Mouse (Mus musculus) heart, embryonic 12.5 days (tissue): ENCODE data around the gene Egr2. TPM values are rescaled to one million over a fixed set of nuclear protein-coding genes. Genes with fewer than 3 reads are reported as not detected.
A peak's percentile ranks its signal among the peaks of the same experiment; 100 is the strongest.

ENCODE experiments used
- ATAC-seq: fragments of 200-750 bp; cut with Nextera tagmentation; 2 replicates; pipeline ENCODE4 v1.8.0; 2017; ENCODE audit warnings: moderate TSS enrichment, moderate library complexity; ENCODE audit not compliant: insufficient number of reproducible peaks, low FRiP score
- H3K27ac ChIP-seq: fragments of 300-500 bp; sonication (generic); 2 replicates; pipeline ENCODE4 v1.5.1; 2016; ENCODE audit warnings: mild to moderate bottlenecking, moderate library complexity; ENCODE audit not compliant: poor library complexity, severe bottlenecking
- H3K27me3 ChIP-seq: fragments of 300-500 bp; sonication (generic); replicated peaks from 2 replicates; pipeline ENCODE4 v1.6.1; 2016; ENCODE audit warnings: mild to moderate bottlenecking, moderate library complexity
- H3K36me3 ChIP-seq: fragments of 300-500 bp; sonication (generic); 2 replicates; pipeline ENCODE4 v1.6.1; 2016; ENCODE audit warnings: mild to moderate bottlenecking, moderate library complexity
- H3K4me1 ChIP-seq: fragments of 300-500 bp; sonication (generic); replicated peaks from 2 replicates; pipeline ENCODE4 v1.6.1; 2016; ENCODE audit warnings: mild to moderate bottlenecking
- H3K4me2 ChIP-seq: fragments of 300-500 bp; sonication (generic); 2 replicates; pipeline ENCODE4 v1.6.1; 2016; ENCODE audit warnings: mild to moderate bottlenecking, moderate library complexity
- H3K4me3 ChIP-seq: fragments of 300-500 bp; sonication (generic); 2 replicates; pipeline ENCODE4 v1.5.1; 2016; ENCODE audit warnings: mild to moderate bottlenecking
- H3K9ac ChIP-seq: fragments of 300-500 bp; sonication (generic); 2 replicates; pipeline ENCODE4 v1.6.1; 2016; ENCODE audit warnings: mild to moderate bottlenecking, moderate library complexity
- H3K9me3 ChIP-seq: fragments of 300-500 bp; sonication (generic); replicated peaks from 2 replicates; pipeline ENCODE4 v1.6.1; 2016; ENCODE audit warnings: mild to moderate bottlenecking, moderate library complexity
- WGBS: fragments of 180-500 bp; shearing (Covaris S2); methylation state at CpG from one replicate; pipeline ENCODE4 v1.1.7; 2016; 5-methylcytosine and 5-hydroxymethylcytosine counted together
- polyA plus RNA-seq: library from polyadenylated mRNA; unstranded; fragments of >200 nt; fragmentation: Nextera tagmentation; extraction: Ambion mirVana; gene quantifications from 2 replicates; pipeline ENCODE4 v1.2.1, GENCODE M21; 2016

Egr2 gene
- polyA plus RNA-seq, 1 experiment from 2014 or later = 0.88 TPM

DNA sequence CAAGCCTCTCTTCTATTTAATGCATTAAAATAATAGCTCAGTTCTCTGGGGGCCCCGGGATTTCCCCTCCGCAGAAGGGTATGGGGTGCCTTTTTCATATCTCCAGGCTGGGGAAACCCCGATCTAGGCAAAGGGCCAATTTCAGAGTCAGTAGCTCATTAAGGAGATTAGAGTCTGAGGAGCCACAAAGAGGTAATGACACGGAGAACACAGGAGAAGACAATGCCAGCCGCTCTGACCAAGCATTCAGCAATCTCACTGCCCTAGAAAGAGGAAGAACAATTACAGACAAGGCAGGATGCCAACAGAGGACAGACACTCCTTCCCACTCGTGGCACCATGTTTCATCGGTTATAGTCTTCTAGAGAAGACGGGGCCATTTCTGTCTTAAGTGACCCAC lies 30.8 kb downstream of the Egr2 start:
- H3K27me3 ChIP-seq = no peaks in the 10 kb centered on the region
- H3K36me3 ChIP-seq = no peaks in the 10 kb centered on the region
- ATAC-seq = no peak
- H3K4me3 ChIP-seq = no peak overlapping the region
- H3K9ac ChIP-seq = no peak overlapping the region
- H3K27ac ChIP-seq = no peak overlapping the region
- WGBS = 67% methylated on average over 8 of the region's 8 CpGs
- no peak overlapping the region for H3K4me2 ChIP-seq
- H3K9me3 ChIP-seq = no peaks in the 10 kb centered on the region
- H3K4me1 ChIP-seq = no peaks in the 10 kb centered on the region

- Histone ChIP-seq H3K27ac (no peak overlapping the region), H3K4me2 (no peak overlapping the region), H3K36me3 (no peaks in the 10 kb centered on the region), H3K9ac (no peak overlapping the region), H3K9me3 (no peaks in the 10 kb centered on the region), H3K27me3 (no peaks in the 10 kb centered on the region), H3K4me3 (no peak overlapping the region), H3K4me1 (peaks cover 11% of the 10 kb centered on the region; the same call in 1 of the 2 replicates)
- ATAC-seq = no peak
- 51% methylated on average over 7 of the region's 7 CpGs for WGBS
These were observed 34.3 kb downstream of the Egr2 start for GRCm38 (mm10) chr10:67569539-67569938.

- no peak overlapping the region for H3K4me3 ChIP-seq
- H3K27me3 ChIP-seq = no peaks in the 10 kb centered on the region
- H3K36me3 ChIP-seq = no peaks in the 10 kb centered on the region
- 41% methylated on average over 14 of the region's 14 CpGs for WGBS
- H3K27ac ChIP-seq = no peak overlapping the region
- 0 out of 2 replicates have a peak overlapping the region, but pooled peaks have one; percentile 6 for H3K4me2 ChIP-seq
- H3K9me3 ChIP-seq = no peaks in the 10 kb centered on the region
- ATAC-seq = no peak
- H3K9ac ChIP-seq = no peak overlapping the region
- peaks cover 11% of the 10 kb centered on the region; the same call in 1 of the 2 replicates for H3K4me1 ChIP-seq
These were observed 36.2 kb downstream of the Egr2 start for GRCm38 (mm10) chr10:67571443-67571842.

DNA sequence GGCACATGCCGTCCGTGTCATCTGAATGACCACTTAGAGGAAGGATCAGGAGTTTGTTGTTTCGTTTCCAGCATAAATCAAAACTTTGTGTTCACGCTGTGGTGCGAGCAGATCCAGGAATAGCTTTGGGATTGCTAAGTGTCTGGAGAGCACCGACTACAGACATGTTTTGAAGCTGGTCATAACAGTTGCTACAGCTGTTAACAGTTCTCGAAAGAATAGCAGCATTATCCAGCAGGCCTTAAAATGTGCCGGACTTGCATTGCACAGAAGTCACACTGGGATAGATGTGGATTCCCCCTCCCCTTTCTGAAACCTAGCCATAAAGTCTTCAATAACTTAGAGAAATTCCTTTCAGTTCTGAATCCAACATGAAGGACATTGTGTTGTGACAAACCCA lies 38.0 kb downstream of the Egr2 start:
- Histone ChIP-seq H3K27ac (no peak overlapping the region), H3K4me1 (peaks cover 15% of the 10 kb centered on the region), H3K27me3 (no peaks in the 10 kb centered on the region), H3K36me3 (no peaks in the 10 kb centered on the region), H3K9ac (no peak overlapping the region), H3K9me3 (no peaks in the 10 kb centered on the region), H3K4me3 (no peak overlapping the region), H3K4me2 (0 out of 2 replicates have a peak overlapping the region, but pooled peaks have one; percentile 31)
- no peak for ATAC-seq
- 43% methylated on average over 8 of the region's 8 CpGs for WGBS

DNA sequence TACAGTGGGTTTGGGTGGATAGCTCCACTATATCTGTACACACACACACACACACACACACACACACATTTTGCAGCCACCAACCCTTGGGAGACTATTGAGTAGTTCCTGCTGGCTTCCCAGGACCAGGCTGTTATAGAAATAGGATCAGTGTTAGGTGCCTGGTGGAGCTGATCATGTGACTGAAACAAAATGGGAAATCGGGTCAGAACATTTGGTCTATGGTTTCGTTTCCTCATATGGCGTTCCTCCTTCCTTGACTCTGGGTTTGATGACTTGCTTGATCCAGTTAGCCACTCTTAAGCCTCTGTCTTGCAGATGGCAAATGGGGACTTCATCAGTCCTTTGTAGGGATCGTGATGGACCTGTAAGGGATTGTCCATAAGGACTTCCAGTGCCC lies 44.6 kb downstream of the Egr2 start:
- H3K4me3 ChIP-seq = no peak overlapping the region
- H3K4me1 ChIP-seq = peaks cover 14% of the 10 kb centered on the region
- no peak overlapping the region for H3K27ac ChIP-seq
- no peak overlapping the region for H3K4me2 ChIP-seq
- H3K36me3 ChIP-seq = no peaks in the 10 kb centered on the region
- ATAC-seq = no peak
- no peaks in the 10 kb centered on the region for H3K27me3 ChIP-seq
- H3K9ac ChIP-seq = no peak overlapping the region
- no peaks in the 10 kb centered on the region for H3K9me3 ChIP-seq
- WGBS = 88% methylated on average over 4 of the region's 4 CpGs

DNA sequence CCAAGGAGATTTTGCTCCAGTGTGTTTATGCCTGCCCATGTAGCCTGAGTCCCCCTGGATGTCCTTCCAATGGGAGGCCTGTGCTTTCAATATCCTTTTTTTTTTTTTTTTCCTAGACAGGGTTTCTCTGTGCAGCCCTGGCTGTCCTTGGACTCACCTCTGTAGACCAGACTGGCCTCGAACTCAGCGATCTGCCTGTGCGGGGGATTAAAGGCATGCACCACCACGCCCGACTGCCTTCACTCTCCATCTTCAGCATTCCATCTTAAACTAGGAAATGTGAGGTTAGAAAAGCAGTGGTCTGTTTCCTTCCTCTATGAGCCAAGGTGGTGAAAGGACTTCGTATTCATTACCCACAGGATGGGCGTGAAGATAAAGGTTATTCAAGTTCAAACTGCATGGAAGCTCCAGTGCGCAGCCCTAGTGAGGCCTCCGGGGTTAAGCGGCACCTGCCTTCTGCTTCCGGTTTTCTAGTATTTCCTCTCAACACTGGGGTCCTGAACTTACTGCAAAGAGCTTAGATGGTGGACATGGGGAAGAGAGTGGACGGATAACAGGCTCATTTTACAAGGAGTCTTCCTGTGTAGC lies 46.5 kb downstream of the Egr2 start:
- ATAC-seq = no peak
- no peak overlapping the region for H3K27ac ChIP-seq
- H3K9ac ChIP-seq = no peak overlapping the region
- 55% methylated on average over 12 of the region's 12 CpGs for WGBS
- H3K4me3 ChIP-seq = no peak overlapping the region
- H3K4me1 ChIP-seq = peaks cover 14% of the 10 kb centered on the region
- H3K36me3 ChIP-seq = no peaks in the 10 kb centered on the region
- H3K4me2 ChIP-seq = no peak overlapping the region
- H3K27me3 ChIP-seq = no peaks in the 10 kb centered on the region
- H3K9me3 ChIP-seq = no peaks in the 10 kb centered on the region

GRCm38 (mm10) chr10:67585873-67586610 lies 50.8 kb downstream of the Egr2 start:
- Histone ChIP-seq H3K4me2 (no peak overlapping the region), H3K27ac (no peak overlapping the region), H3K27me3 (no peaks in the 10 kb centered on the region), H3K9ac (no peak overlapping the region), H3K9me3 (no peaks in the 10 kb centered on the region), H3K4me3 (no peak overlapping the region), H3K36me3 (no peaks in the 10 kb centered on the region), H3K4me1 (peaks cover 6% of the 10 kb centered on the region; the same call in 1 of the 2 replicates)
- WGBS = 79% methylated on average over 18 of the region's 18 CpGs
- no peak for ATAC-seq

Other genes starting within 250 kb of the Egr2 start
- gene Ado, start 13.5 kb downstream of the Egr2 start, polyA plus RNA-seq = 57.0 and 57.1 TPM in 2 replicates